Mouse (Mus musculus) liver, embryonic 12.5 days (tissue): ENCODE data around the gene Pa2g4. TPM values are rescaled to one million over a fixed set of nuclear protein-coding genes. Genes with fewer than 3 reads are reported as not detected.

Source experiments
- ATAC-seq: fragments of 200-750 bp; cut with Nextera tagmentation; 2 replicates; pipeline ENCODE4 v1.8.0; 2017; ENCODE audit warnings: moderate number of reproducible peaks, mild to moderate bottlenecking, moderate library complexity
- H3K27ac ChIP-seq: fragments of 300-500 bp; sonication (generic); 2 replicates; pipeline ENCODE4 v1.5.1; 2016; ENCODE audit warnings: mild to moderate bottlenecking
- H3K27me3 ChIP-seq: fragments of 300-500 bp; sonication (generic); replicated peaks from 2 replicates; pipeline ENCODE4 v1.6.1; 2016; ENCODE audit warnings: mild to moderate bottlenecking, moderate library complexity
- H3K36me3 ChIP-seq: fragments of 300-500 bp; sonication (generic); 2 replicates; pipeline ENCODE4 v1.6.1; 2016; ENCODE audit warnings: mild to moderate bottlenecking, moderate library complexity
- H3K4me1 ChIP-seq: fragments of 300-500 bp; sonication (generic); 2 replicates; pipeline ENCODE4 v1.6.1; 2016
- H3K4me2 ChIP-seq: fragments of 300-500 bp; sonication (generic); 2 replicates; pipeline ENCODE4 v1.6.1; 2016; ENCODE audit warnings: mild to moderate bottlenecking, moderate library complexity
- H3K4me3 ChIP-seq: fragments of 300-500 bp; sonication (generic); 2 replicates; pipeline ENCODE4 v1.5.1; 2016; ENCODE audit warnings: mild to moderate bottlenecking, moderate library complexity
- H3K9ac ChIP-seq: fragments of 300-500 bp; sonication (generic); 2 replicates; pipeline ENCODE4 v1.6.1; 2016; ENCODE audit warnings: mild to moderate bottlenecking, moderate library complexity
- H3K9me3 ChIP-seq: fragments of 300-500 bp; sonication (generic); replicated peaks from 2 replicates; pipeline ENCODE4 v1.6.1; 2016; ENCODE audit warnings: mild to moderate bottlenecking, moderate library complexity
- WGBS: fragments of 180-500 bp; shearing (Covaris S2); methylation state at CpG from one replicate; pipeline ENCODE4 v1.1.7; 2016; ENCODE audit not compliant: insufficient replicate concordance; 5-methylcytosine and 5-hydroxymethylcytosine counted together
- polyA plus RNA-seq: library from polyadenylated mRNA; unstranded; fragments of >200 nt; fragmentation: Nextera tagmentation; extraction: Ambion mirVana; gene quantifications from 2 replicates; pipeline ENCODE4 v1.2.1, GENCODE M21; 2016

The Pa2g4 gene
- polyA plus RNA-seq, 1 experiment from 2014 or later: 242 TPM

GRCm38 (mm10) chr10:128546787-128547186, 19.0 kb downstream of the Pa2g4 start:
- Histone ChIP-seq H3K9ac (peak overlapping the region; percentile 92), H3K9me3 (no peaks in the 10 kb centered on the region), H3K4me2 (peak overlapping the region; percentile 93), H3K27ac (peak overlapping the region; percentile 94), H3K4me3 (peak overlapping the region; percentile 84), H3K27me3 (no peaks in the 10 kb centered on the region), H3K36me3 (peaks cover 45% of the 10 kb centered on the region), H3K4me1 (peaks cover 27% of the 10 kb centered on the region)
- 10% methylated on average over 7 of the region's 7 CpGs for WGBS
- no peak for ATAC-seq

- H3K36me3 ChIP-seq: peaks cover 47% of the 10 kb centered on the region
- H3K9me3 ChIP-seq: no peaks in the 10 kb centered on the region
- H3K4me1 ChIP-seq: peaks cover 27% of the 10 kb centered on the region
- H3K27ac ChIP-seq: peak overlapping the region; percentile 94
- WGBS: 8% methylated on average over 4 of the region's 4 CpGs
- H3K9ac ChIP-seq: peak overlapping the region; percentile 92
- H3K4me3 ChIP-seq: peak overlapping the region; percentile 84
- ATAC-seq: no peak
- H3K4me2 ChIP-seq: peak overlapping the region; percentile 93
- H3K27me3 ChIP-seq: no peaks in the 10 kb centered on the region
Measured at GRCm38 (mm10) chr10:128546361-128546760, 19.4 kb downstream of the Pa2g4 start.

GRCm38 (mm10) chr10:128545570-128545898, 20.3 kb downstream of the Pa2g4 start:
- no peak for ATAC-seq
- WGBS: 85% methylated on average over 3 of the region's 3 CpGs
- Histone ChIP-seq H3K36me3 (peaks cover 48% of the 10 kb centered on the region), H3K27ac (no peak overlapping the region), H3K9ac (no peak overlapping the region), H3K4me1 (peaks cover 27% of the 10 kb centered on the region), H3K9me3 (no peaks in the 10 kb centered on the region), H3K4me2 (no peak overlapping the region), H3K4me3 (no peak overlapping the region), H3K27me3 (no peaks in the 10 kb centered on the region)

- Histone ChIP-seq H3K27me3 (no peaks in the 10 kb centered on the region), H3K9ac (no peak overlapping the region), H3K4me3 (no peak overlapping the region), H3K9me3 (no peaks in the 10 kb centered on the region), H3K4me1 (peaks cover 22% of the 10 kb centered on the region), H3K36me3 (peaks cover 48% of the 10 kb centered on the region), H3K4me2 (no peak overlapping the region), H3K27ac (no peak overlapping the region)
- no peak for ATAC-seq
- WGBS: 86% methylated on average over 37 of the region's 37 CpGs
Measured at GRCm38 (mm10) chr10:128544674-128545569, 20.9 kb downstream of the Pa2g4 start.

- Histone ChIP-seq H3K27ac (no peak overlapping the region), H3K27me3 (no peaks in the 10 kb centered on the region), H3K4me2 (no peak overlapping the region), H3K36me3 (peaks cover 48% of the 10 kb centered on the region), H3K9me3 (no peaks in the 10 kb centered on the region), H3K9ac (no peak overlapping the region), H3K4me3 (no peak overlapping the region), H3K4me1 (peaks cover 19% of the 10 kb centered on the region)
- no peak for ATAC-seq
- 91% methylated on average over 15 of the region's 15 CpGs for WGBS
Measured at GRCm38 (mm10) chr10:128544151-128544657, 21.6 kb downstream of the Pa2g4 start.

- 81% methylated on average over 2 of the region's 2 CpGs for WGBS
- Histone ChIP-seq H3K4me1 (peaks cover 19% of the 10 kb centered on the region), H3K9ac (no peak overlapping the region), H3K36me3 (peaks cover 45% of the 10 kb centered on the region), H3K9me3 (no peaks in the 10 kb centered on the region), H3K4me2 (no peak overlapping the region), H3K27ac (no peak overlapping the region), H3K4me3 (no peak overlapping the region), H3K27me3 (no peaks in the 10 kb centered on the region)
- no peak for ATAC-seq
Measured at GRCm38 (mm10) chr10:128543100-128543499, 22.7 kb downstream of the Pa2g4 start.

- 93% methylated on average over 1 of the region's 1 CpGs for WGBS
Measured at GRCm38 (mm10) chr10:128538340-128538870, 27.4 kb downstream of the Pa2g4 start.

GRCm38 (mm10) chr10:128536266-128536940, 29.4 kb downstream of the Pa2g4 start:
- ATAC-seq: peak; percentile 94
- Histone ChIP-seq H3K4me3 (peak overlapping the region; percentile 33), H3K4me2 (peak overlapping the region; percentile 60), H3K9me3 (no peaks in the 10 kb centered on the region), H3K27ac (peak overlapping the region; percentile 59), H3K4me1 (peaks cover 24% of the 10 kb centered on the region), H3K27me3 (no peaks in the 10 kb centered on the region), H3K9ac (peak overlapping the region; percentile 58), H3K36me3 (0 out of 2 replicates have a peak, but pooled peaks cover under 1% of the 10 kb centered on the region)
- WGBS: 15% methylated on average over 18 of the region's 18 CpGs

More at GRCm38 (mm10) chr10:128538340-128538870, 27.4 kb downstream of the Pa2g4 start:
- Histone ChIP-seq H3K36me3 (peaks cover 17% of the 10 kb centered on the region), H3K4me3 (no peak overlapping the region), H3K4me1 (peaks cover 24% of the 10 kb centered on the region), H3K27me3 (no peaks in the 10 kb centered on the region), H3K9ac (no peak overlapping the region), H3K4me2 (no peak overlapping the region), H3K9me3 (no peaks in the 10 kb centered on the region), H3K27ac (no peak overlapping the region)
- ATAC-seq: no peak

GRCm38 (mm10) chr10:128535624-128536265, 30.0 kb downstream of the Pa2g4 start:
- WGBS: 71% methylated on average over 4 of the region's 4 CpGs
- H3K9me3 ChIP-seq: no peaks in the 10 kb centered on the region
- peak overlapping the region; percentile 59 for H3K27ac ChIP-seq

GRCm38 (mm10) chr10:128535206-128535605, 30.6 kb downstream of the Pa2g4 start:
- peaks cover 24% of the 10 kb centered on the region for H3K4me1 ChIP-seq
- ATAC-seq: no peak

More at GRCm38 (mm10) chr10:128535624-128536265, 30.0 kb downstream of the Pa2g4 start:
- H3K27me3 ChIP-seq: no peaks in the 10 kb centered on the region
- 0 out of 2 replicates have a peak, but pooled peaks have one; percentile 9 for ATAC-seq
- H3K4me1 ChIP-seq: peaks cover 24% of the 10 kb centered on the region
- peak overlapping the region; percentile 60 for H3K4me2 ChIP-seq
- H3K9ac ChIP-seq: peak overlapping the region; percentile 58
- peak overlapping the region; percentile 33 for H3K4me3 ChIP-seq
- H3K36me3 ChIP-seq: no peaks in the 10 kb centered on the region

More at GRCm38 (mm10) chr10:128535206-128535605, 30.6 kb downstream of the Pa2g4 start:
- H3K27ac ChIP-seq: no peak overlapping the region
- no peak overlapping the region for H3K4me2 ChIP-seq
- no peak overlapping the region for H3K9ac ChIP-seq
- H3K4me3 ChIP-seq: no peak overlapping the region
- WGBS: 59% methylated on average over 2 of the region's 2 CpGs
- no peaks in the 10 kb centered on the region for H3K27me3 ChIP-seq
- H3K9me3 ChIP-seq: no peaks in the 10 kb centered on the region
- H3K36me3 ChIP-seq: no peaks in the 10 kb centered on the region
